Mouse (Mus musculus) bone marrow macrophage, adult 2 months (primary cell): Measurements from ENCODE around the gene Phlpp2. TPM values are rescaled to one million over a fixed set of nuclear protein-coding genes. Genes with fewer than 3 reads are reported as not detected.
"Not testable (repeated sequence)": the region's sequence is repeated elsewhere in the genome, so short reads cannot be mapped to it uniquely, and the experiment has no call there.

ENCODE experiments used
- H3K27ac ChIP-seq: 2 replicates; pipeline ENCODE4 v1.5.1; 2012; ENCODE audit warnings: low read depth, low read length; ENCODE audit not compliant: insufficient read depth
- H3K4me1 ChIP-seq: 2 replicates; pipeline ENCODE4 v1.6.1; 2012; ENCODE audit warnings: low read length; ENCODE audit not compliant: control insufficient read depth, insufficient read depth
- H3K4me3 ChIP-seq: 2 replicates; pipeline ENCODE4 v1.5.1; 2012; ENCODE audit warnings: mild to moderate bottlenecking, low read length, moderate library complexity; ENCODE audit not compliant: insufficient read depth
- CTCF ChIP-seq: IDR thresholded peaks from 2 replicates; pipeline ENCODE4 v1.5.1; 2012; ENCODE audit warnings: low read depth, mild to moderate bottlenecking, low read length, moderate library complexity
- POLR2A ChIP-seq: IDR thresholded peaks from 2 replicates; pipeline ENCODE4 v1.6.1; 2012; ENCODE audit warnings: mild to moderate bottlenecking, low read depth, low read length, borderline replicate concordance
- polyA plus RNA-seq: library from polyadenylated mRNA; stranded (reverse); fragments of >200 nt; gene quantifications from 2 replicates; pipeline ENCODE4 v1.2.4, GENCODE M21; 2012; ENCODE audit not compliant: missing spikeins, insufficient read depth, insufficient read length

Gene Phlpp2
- polyA plus RNA-seq, 1 experiment: 2.8 TPM

DNA sequence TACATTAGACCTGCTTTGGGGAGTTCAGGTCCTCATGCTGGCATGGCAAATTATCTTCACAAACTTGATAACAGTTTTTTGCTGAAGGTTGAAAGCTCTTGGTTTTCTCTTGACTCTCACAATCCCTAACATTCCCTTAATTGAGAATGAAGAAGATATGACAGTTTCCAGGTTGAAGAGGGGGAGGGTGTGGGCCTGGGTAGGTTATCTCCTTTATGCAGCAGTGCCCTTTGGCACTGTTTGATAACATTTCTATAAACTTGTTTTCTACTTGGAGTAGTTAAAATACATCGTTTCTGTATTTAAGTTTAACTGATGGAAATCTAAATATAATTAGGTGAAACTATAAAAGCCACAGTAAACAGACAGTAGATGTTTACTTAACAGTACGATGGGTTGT lies 3.5 kb upstream of the Phlpp2 start:
- peaks cover 22% of the 10 kb centered on the region for H3K4me1 ChIP-seq
- H3K27ac ChIP-seq: no peak overlapping the region
- no peak overlapping the region for H3K4me3 ChIP-seq
- TF ChIP-seq POLR2A (no peak), CTCF (no peak)

DNA sequence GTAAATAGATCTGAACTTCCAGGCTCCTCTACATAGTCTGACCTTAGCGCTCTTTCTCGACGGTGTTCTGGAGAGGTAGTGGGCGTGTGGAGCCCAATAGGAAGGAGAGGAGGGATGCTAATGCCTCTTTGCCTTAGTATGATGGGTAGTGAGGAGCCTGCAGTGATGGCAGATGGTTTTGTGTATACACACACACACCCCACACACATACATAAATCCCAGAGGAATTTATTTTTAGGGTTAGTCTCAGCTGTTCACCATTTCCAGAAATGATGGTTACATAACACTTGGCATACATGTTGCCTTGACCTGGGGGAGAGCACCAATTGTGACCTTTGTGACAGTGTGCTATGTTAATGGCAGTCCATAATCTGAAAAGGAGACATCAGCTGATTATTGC lies 2.8 kb upstream of the Phlpp2 start:
- Histone ChIP-seq H3K4me3 (no peak overlapping the region), H3K4me1 (peaks cover 25% of the 10 kb centered on the region), H3K27ac (no peak overlapping the region)
- no peak for TF ChIP-seq CTCF
- no peak for TF ChIP-seq POLR2A

DNA sequence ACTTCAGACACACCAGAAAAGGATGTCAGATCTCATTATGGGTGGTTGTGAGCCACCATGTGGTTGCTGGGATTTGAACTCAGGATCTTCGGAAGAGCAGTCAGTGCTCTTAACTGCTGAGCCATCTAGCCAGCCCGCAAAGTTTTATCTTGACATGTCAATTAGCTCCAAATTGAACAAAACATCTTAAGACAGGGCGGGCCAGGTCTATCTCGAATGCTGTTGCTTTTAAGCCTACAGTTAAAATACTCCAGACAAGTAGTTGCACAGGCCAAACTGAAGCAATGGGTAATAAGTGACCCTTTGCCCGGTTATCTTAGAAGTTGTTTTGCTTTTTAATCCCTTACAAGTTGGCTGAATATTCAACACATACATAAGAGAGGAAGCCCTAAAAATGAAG lies 1.7 kb upstream of the Phlpp2 start:
- Histone ChIP-seq H3K4me1 (peaks cover 25% of the 10 kb centered on the region), H3K4me3 (no peak overlapping the region), H3K27ac (no peak overlapping the region)
- TF ChIP-seq POLR2A (no peak), CTCF (no peak)

DNA sequence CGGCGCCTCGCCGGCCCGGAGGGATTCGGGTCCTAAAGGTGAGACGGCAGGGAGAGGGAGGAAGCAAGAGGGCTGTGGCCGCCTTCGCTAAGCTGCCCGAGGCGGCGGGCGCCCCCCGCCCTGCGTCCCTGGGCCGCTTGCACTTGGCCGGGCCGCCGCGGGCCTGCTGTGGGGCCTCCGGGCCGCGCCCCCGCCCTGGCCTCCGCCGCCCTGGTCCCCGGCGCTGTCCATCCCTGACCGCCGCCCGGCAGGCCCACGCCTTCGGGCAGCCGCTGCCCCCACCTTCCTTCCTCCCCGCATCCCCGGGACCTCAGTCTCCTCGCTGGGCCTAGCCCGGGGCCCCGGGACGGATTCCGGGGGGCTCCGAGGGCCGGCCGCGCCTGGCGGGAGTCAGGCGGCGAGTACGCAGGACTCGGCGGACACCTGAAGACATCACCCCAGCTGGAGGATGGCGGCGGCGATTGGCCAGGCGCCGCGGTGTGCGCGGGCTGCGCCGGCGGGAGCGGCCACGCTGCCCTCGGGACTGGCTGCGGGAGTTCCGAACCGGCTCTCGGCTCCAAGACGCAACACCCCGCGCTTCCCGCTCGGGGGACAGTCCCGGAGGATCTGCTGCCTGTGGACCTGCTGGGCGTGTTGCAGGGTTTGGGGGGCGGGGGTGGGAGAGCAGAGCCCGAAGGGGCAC lies 479 bp downstream of the Phlpp2 start:
- TF ChIP-seq POLR2A: no peak
- TF ChIP-seq CTCF: no peak
- Histone ChIP-seq H3K4me1 (peaks cover 21% of the 10 kb centered on the region), H3K27ac (no peak overlapping the region), H3K4me3 (peak overlapping the region; percentile 87)

DNA sequence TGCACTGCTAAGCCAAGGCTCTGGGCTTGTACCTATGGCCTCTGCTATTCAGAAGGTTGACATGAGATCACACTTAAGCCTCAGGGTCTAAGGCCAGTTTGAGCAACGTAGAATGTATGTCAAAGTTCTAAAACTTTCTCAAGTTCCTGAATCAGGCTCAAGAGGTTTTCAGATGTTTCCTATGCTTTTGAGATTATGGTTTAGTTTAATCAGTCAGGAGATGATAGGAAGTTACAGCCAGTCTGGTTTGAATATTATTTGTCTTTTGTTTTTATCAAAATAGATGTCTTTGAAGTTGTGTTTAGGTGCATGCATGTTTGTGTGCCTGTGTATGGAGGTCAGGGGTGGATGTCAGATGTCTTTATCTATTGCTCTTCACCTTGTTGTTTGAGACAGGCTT lies 2.7 kb downstream of the Phlpp2 start:
- Histone ChIP-seq H3K4me3 (no peak overlapping the region), H3K27ac (no peak overlapping the region), H3K4me1 (peaks cover 8% of the 10 kb centered on the region)
- no peak for TF ChIP-seq CTCF
- TF ChIP-seq POLR2A: no peak

DNA sequence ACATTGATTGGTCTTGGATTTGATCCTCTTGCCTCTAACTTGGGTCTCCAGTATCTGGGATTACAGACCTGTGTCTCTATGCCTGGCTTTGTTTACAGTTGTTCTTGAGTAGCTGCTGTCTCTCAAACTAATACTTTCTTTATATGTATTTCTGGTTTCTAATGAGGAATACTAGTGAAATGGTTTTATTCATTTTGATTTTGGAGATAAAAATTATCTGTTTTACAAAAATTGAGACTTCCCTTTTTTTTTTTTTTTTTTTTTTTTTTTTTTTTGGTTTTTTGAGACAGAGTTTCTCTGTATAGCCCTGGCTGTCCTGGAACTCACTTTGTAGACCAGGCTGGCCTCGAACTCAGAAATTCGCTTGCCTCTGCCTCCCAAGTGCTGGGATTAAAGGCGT lies 5.5 kb downstream of the Phlpp2 start:
- H3K4me1 ChIP-seq, H3K27ac ChIP-seq, H3K4me3 ChIP-seq: not testable (repeated sequence)

DNA sequence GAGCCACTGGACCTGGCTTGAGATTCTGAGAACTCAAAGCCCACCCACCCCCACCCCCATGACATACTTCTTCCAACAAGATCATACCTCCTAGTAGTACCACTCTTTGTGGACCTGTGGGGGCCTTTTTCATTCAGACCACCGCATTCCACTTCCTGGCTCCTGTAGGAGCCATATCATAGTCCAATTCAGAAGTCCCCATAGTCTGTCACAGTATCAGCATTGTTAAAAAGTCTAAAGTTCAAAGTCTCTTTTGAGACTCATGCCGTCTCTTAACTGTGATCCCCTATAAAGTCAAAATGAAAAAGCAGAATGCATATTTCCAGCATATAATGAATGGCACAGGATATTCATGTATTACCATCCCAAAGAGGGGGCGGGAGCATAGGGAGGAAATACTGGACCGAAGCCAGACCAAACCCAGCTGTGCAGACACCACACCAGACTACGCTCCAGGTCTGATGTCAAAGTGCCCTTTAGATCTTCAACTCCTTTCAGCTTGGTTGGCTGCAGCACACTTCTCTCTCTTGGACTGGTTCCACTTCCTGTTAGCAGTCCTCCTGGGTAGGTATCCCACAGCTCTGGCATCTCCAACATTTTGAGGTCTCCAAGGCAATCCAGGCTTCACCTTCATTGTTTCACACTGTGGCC lies 11.8 kb downstream of the Phlpp2 start:
- Histone ChIP-seq H3K4me3 (no peak overlapping the region), H3K27ac (no peak overlapping the region), H3K4me1 (no peaks in the 10 kb centered on the region)
- TF ChIP-seq POLR2A: no peak
- no peak for TF ChIP-seq CTCF

DNA sequence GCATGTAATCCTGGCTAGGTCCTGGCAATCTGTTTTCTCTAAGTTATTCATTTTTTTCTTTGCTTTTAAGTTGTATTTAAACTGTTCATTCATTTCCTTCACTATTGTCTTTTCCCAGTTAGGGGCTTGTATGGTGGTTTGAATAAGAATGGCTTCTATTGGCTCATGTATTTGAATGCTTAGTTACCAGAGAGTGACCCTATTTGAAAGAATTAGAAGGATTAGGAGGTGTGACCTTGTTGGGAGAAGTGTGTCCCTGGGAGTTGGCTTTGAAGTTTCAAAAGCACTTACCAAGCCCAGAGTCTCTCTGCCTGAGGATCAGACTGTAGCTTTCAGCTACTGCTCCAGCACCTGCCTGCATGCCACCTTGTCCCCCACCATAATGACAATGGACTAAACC lies 17.0 kb downstream of the Phlpp2 start:
- Histone ChIP-seq H3K27ac (no peak overlapping the region), H3K4me1 (no peaks in the 10 kb centered on the region), H3K4me3 (no peak overlapping the region)
- TF ChIP-seq POLR2A: no peak
- no peak for TF ChIP-seq CTCF

DNA sequence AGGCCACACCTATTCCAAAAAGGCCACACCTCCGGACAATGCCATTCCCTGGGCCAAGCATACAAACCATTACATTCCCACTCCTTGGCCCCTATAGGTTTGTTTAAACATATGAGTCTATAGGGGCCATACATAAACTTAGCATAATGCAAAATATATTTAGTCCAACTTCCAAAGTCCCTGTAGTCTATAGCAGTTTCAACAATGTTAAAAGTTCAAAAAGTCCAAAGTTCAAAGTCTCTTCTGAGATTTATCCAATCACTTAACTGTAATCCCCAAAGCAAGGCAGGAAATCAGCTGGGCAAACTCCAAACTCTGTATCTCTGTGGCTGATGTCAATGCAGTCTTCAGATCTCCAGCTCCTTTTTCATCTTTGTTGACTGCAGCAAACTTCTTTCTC lies 20.9 kb downstream of the Phlpp2 start:
- no peak overlapping the region for H3K4me3 ChIP-seq
- no peak overlapping the region for H3K27ac ChIP-seq
- TF ChIP-seq CTCF: no peak
- TF ChIP-seq POLR2A: no peak
- no peaks in the 10 kb centered on the region for H3K4me1 ChIP-seq

DNA sequence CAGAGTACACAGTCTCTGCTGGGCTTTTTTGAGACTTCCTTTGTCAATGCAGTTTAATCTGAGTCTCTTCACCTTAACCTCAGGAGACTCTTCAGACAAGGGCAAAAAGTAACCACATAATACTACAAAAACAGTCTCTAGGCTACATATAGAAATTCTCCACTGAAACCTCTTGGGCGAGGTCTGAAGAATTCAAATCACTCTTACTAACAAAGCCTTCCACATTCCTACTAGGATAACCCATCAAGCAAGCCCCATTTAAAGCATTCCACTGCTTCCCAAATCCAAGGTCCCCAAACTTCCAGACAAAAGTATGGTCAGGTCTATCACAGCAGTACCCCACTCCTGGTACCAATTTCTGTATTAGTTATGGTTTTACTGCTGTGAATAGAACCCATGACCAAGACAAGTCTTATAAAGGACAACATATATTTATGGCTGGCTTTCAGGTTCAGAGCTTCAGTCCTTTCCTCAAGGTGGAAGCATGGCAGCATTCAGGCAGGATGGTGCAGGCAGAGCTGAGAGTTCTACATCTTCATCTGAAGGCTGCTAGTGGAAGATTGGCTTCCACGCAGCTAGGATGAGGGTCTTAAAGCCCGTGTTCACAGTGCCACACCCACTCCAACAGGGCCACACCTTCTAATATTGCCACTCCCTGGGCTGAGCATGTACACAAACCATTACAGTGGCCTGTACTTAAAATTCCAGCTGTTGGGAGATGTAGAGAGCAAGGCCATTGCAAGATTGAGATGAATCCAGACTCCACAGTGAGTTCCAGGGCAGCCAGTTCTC lies 22.6 kb downstream of the Phlpp2 start:
- no peaks in the 10 kb centered on the region for H3K4me1 ChIP-seq
- TF ChIP-seq CTCF: no peak
- no peak for TF ChIP-seq POLR2A
- no peak overlapping the region for H3K27ac ChIP-seq

DNA sequence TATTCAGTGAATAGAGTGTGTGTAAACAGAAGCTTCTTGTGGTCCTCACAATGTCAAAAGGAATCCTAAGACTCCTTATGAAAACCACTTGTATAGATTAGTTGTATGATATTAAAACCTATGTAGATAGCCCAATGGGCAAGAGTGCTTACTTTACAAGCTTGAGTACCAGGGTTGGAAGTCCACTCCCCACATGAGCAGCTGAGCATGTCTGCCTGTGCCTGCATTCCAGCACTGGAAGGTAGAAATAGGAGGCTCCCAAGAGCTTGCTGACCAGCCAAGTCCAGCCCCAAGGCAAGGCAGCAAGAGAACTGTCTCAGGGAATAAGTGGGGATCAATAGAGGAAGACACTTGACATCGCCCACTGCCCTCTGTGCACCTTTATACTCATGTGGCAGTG lies 26.3 kb downstream of the Phlpp2 start:
- TF ChIP-seq POLR2A: no peak
- no peak for TF ChIP-seq CTCF
- Histone ChIP-seq H3K27ac (no peak overlapping the region), H3K4me3 (no peak overlapping the region), H3K4me1 (no peaks in the 10 kb centered on the region)

More for the DNA sequence above, 22.6 kb downstream of the Phlpp2 start:
- H3K4me3 ChIP-seq: no peak overlapping the region
